Mouse (Mus musculus) bone marrow, adult 2 months (tissue): ENCODE measurements around the gene Polrmt. TPM values are rescaled to one million over a fixed set of nuclear protein-coding genes. Genes with fewer than 3 reads are reported as not detected.
"Not testable (repeated sequence)": the region's sequence is repeated elsewhere in the genome, so short reads cannot be mapped to it uniquely, and the experiment has no call there.

Experiments
- H3K27ac ChIP-seq: fragments of 200-500 bp; 2 replicates; pipeline ENCODE4 v1.5.1; 2012; ENCODE audit warnings: low read depth, mild to moderate bottlenecking, control low read depth, inconsistent platforms, low read length; ENCODE audit not compliant: control insufficient read depth, poor library complexity, insufficient read depth
- H3K4me1 ChIP-seq: fragments of 200-500 bp; 2 replicates; pipeline ENCODE4 v1.6.1; 2011; ENCODE audit warnings: low read length; ENCODE audit not compliant: control insufficient read depth, insufficient read depth
- H3K4me3 ChIP-seq: fragments of 200-500 bp; replicated peaks from 2 replicates; pipeline ENCODE3; 2011; ENCODE audit warnings: mild to moderate bottlenecking, low read depth, low read length, control low read depth; ENCODE audit not compliant: control insufficient read depth
- CTCF ChIP-seq: fragments of 200-500 bp; IDR thresholded peaks from 2 replicates; pipeline ENCODE4 v1.5.1; 2011; ENCODE audit warnings: low read length, control low read depth; ENCODE audit not compliant: control insufficient read depth, insufficient read depth
- POLR2A ChIP-seq: fragments of 200-500 bp; IDR thresholded peaks from 2 replicates; pipeline ENCODE4 v1.6.1; 2011; ENCODE audit warnings: low read depth, mild to moderate bottlenecking, control low read depth, low read length, borderline replicate concordance; ENCODE audit not compliant: control insufficient read depth
- WGBS: fragments of 180-500 bp; shearing (Covaris S2); methylation state at CpG from one replicate; pipeline ENCODE4 v1.1.7; 2018; 5-methylcytosine and 5-hydroxymethylcytosine counted together
- polyA plus RNA-seq: library from polyadenylated mRNA; stranded (reverse); fragments of >200 nt; gene quantifications from 2 replicates; pipeline ENCODE4 v1.2.4, GENCODE M21; 2011; ENCODE audit warnings: low replicate concordance; ENCODE audit not compliant: missing spikeins, insufficient read depth, insufficient read length

The Polrmt gene
- polyA plus RNA-seq, 1 experiment, result 20.0 TPM

GRCm38 (mm10) chr10:79766508-79767325 is 20.3 kb upstream of the Polrmt start, which contains the start of gene Rnf126:
TSS of gene Rnf126 (minus strand) at chr10:79766952.
- 1% methylated on average over 99 of the region's 101 CpGs for WGBS
- peaks cover 4% of the 10 kb centered on the region; the same call in 1 of the 2 replicates for H3K4me1 ChIP-seq
- peak within 1 kb of the TSS; percentile 92 for H3K4me3 ChIP-seq
- peak within 1 kb of the TSS; percentile 50 for H3K27ac ChIP-seq
- TF ChIP-seq POLR2A (peak; percentile 56; the same call in 1 of the 2 replicates), CTCF (no peak)

GRCm38 (mm10) chr10:79766001-79766507 is 19.7 kb upstream of the Polrmt start:
- H3K4me3 ChIP-seq, result peak overlapping the region; percentile 92
- no peak for TF ChIP-seq POLR2A
- no peak for TF ChIP-seq CTCF
- H3K4me1 ChIP-seq, result peaks cover 4% of the 10 kb centered on the region; the same call in 1 of the 2 replicates
- WGBS, result 5% methylated on average over 16 of the region's 16 CpGs
- H3K27ac ChIP-seq, result peak overlapping the region; percentile 50; the same call in 1 of the 2 replicates

DNA sequence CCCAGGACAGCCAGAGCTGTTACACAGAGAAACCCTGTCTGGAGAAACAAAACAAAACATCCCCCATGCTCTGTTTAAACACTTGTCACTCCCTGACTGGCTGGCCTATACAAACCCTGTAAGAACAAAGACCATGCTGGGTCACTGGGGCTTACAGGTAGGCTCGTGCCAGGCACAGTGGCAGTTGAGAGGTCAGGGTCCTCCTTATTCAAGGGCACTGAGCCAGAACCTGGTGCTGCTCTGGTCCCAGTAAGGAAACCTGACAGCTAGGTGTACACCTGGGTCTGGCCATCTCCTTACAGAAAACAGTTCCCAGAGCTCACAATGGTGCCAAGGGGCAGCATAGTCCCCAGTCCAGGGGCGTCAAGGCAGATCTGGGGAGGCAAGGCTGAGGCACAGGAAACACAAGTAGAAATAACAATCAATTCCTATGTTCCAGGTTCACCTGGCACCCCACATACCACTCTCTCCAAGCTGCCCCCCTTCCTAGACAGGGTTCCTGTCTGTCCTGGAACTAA is 18.9 kb upstream of the Polrmt start:
- 75% methylated on average over 2 of the region's 2 CpGs for WGBS
- Histone ChIP-seq H3K4me1 (peaks cover 4% of the 10 kb centered on the region; the same call in 1 of the 2 replicates), H3K4me3 (no peak overlapping the region), H3K27ac (no peak overlapping the region)
- TF ChIP-seq POLR2A, result no peak

DNA sequence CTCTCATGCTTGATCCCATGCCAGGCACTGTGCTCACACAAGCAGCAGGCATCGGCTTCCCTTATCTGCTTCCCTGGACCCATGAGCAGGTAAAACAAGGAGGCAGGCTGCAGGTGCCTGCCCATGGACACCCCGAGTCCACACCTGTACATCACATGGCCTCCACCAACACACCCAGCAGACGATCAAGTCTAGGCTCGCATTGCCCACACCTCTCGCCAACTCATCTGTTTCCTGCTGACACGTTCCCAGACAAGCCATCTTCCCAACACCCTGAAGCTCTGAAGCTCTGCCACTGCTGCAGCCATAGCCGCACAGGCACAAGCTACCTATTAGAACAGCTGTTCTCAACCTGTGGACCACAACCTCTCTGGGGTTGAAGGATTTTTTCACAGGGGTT is 17.9 kb upstream of the Polrmt start:
- 55% methylated on average over 7 of the region's 7 CpGs for WGBS
- Histone ChIP-seq H3K4me1 (peaks cover 4% of the 10 kb centered on the region; the same call in 1 of the 2 replicates), H3K4me3 (no peak overlapping the region), H3K27ac (no peak overlapping the region)
- TF ChIP-seq POLR2A (no peak), CTCF (no peak)

DNA sequence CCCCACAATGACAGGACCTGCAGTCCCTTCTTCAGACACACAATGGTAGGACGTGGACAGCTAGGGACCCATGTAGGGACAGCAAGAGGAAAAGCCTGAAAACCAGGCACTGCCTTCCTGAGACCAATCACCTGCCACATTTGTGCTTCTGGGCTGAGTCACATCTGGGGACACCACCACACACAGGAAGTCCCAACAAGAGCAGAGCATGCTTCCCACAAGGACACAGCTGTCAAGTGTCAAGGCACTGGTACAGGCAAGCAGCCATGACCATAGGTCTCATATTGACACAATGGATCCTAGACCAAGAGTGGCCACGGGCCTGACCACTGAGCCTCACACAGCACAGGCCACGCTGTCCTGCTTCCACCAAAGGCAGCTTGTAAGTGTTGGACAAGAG is 16.5 kb upstream of the Polrmt start:
- 77% methylated on average over 3 of the region's 3 CpGs for WGBS
- H3K27ac ChIP-seq, result no peak overlapping the region
- TF ChIP-seq CTCF, result no peak
- TF ChIP-seq POLR2A, result no peak
- peaks cover 4% of the 10 kb centered on the region; the same call in 1 of the 2 replicates for H3K4me1 ChIP-seq
- no peak overlapping the region for H3K4me3 ChIP-seq

DNA sequence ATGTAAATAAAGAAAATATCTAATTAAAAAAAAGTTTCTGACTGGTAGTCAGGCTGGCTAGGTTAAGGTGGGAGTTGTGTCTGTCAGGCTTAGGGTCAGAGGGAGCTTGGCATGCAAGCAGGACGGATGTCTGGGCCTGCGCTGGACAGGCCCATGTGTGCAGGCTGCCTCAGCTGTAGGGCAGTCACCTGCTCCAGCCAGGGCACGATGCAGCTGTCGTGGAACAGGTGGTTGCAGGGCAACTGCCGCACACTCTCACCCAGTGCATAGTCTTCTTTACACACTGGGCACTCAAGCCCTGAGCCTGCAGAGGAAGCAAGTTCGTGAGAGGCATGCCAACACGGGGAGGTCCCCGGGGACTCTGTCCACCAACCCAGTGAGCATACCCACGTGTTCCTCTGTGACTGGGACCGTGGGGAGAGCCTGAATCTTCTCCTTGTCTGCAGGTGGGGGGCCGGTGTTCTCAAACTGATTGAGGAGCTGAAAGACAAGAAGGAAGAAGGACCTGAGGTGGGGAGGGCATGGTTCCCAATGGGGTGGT is 14.3 kb upstream of the Polrmt start:
- no peak overlapping the region for H3K4me3 ChIP-seq
- no peak overlapping the region for H3K27ac ChIP-seq
- 72% methylated on average over 11 of the region's 11 CpGs for WGBS
- no peak for TF ChIP-seq CTCF
- H3K4me1 ChIP-seq, result peaks cover 2% of the 10 kb centered on the region; the same call in 1 of the 2 replicates

DNA sequence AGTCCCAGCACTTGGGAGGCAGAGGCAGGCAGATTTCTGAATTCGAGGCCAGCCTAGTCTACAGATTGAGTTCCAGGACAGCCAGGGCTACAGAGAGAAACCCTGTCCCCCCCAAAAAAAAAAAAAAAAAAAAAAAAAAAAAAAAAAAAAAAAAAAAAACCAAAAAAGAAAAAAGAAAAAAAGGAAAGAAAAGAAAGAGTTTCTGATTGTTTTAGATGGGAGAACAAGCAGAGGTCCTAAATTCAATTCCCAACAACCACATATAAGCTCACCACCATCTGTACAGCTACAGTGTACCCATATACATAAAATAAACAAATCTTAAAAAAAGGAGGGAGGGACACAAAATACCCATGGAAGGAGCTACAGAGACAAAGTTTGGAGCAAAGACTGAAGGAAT is 13.3 kb upstream of the Polrmt start:
- 90% methylated on average over 1 of the region's 1 CpGs for WGBS
- not testable (repeated sequence) for H3K4me1 ChIP-seq, H3K4me3 ChIP-seq, H3K27ac ChIP-seq

- H3K4me3 ChIP-seq, result no peak overlapping the region
- TF ChIP-seq CTCF (no peak), POLR2A (no peak)
- H3K27ac ChIP-seq, result no peak overlapping the region
- H3K4me1 ChIP-seq, result no peaks in the 10 kb centered on the region
- WGBS, result 92% methylated on average over 24 of the region's 24 CpGs
Measured at GRCm38 (mm10) chr10:79756660-79757059, 10.3 kb upstream of the Polrmt start.
